Mouse (Mus musculus) neural tube, postnatal 0 days (tissue): ENCODE data around the gene Etl4. TPM values are rescaled to one million over a fixed set of nuclear protein-coding genes. Genes with fewer than 3 reads are reported as not detected.

ENCODE experiments used
- microRNA-seq: library from miRNA; unstranded; fragments of <30 nt; microRNA quantifications from one replicate; pipeline ENCODE4, GENCODE M21; 2016
- polyA plus RNA-seq: library from polyadenylated mRNA; unstranded; fragments of >200 nt; fragmentation: Nextera tagmentation; extraction: Ambion mirVana; gene quantifications from 2 replicates; pipeline ENCODE4 v1.2.1, GENCODE M21; 2015

The Etl4 gene
- polyA plus RNA-seq, result 8.2 and 8.7 TPM in 2 replicates

DNA sequence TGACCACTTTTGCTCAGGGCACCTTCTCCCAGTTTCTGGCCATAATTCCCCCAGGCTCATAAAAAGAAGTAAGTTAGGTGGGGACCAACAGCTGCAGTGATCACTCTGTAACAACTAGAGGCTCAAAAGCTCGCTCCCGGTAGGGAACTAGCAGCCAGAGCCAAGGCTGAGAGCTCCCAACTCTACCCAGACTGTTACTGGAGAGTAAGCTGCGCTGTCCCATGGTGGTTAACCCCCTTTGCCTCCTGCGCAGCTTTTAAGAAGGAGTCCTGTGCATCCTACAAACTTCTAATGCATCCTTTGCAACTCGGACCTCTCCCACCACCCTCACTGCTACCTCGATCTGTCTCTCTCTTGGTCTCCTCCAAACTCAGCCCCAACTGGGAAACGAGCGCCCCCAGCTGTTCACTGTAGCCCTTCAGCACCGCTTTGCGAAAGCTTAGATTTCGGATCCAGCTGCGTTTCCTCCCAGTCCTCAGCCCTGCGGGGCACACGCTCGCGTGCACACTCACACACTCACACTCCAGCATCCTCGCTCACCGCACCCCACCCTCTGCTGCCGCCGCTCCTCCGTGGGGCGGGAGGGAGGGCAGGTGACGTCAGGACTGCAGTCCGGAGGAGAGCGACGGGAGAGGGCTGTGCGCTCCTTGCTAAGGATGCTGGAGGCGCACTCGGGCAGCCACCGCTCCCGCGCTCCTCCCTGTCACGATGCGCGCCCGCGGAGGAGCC lies at the start of gene Etl4:
Etl4 (plus strand) TSS at position 610 of the 729 bp plus-strand sequence.

Small RNA genes lying within 50 kb of the gene (microRNA-seq; reads per million reads assigned to microRNA genes)
- gene Gm44457, result not detected
